Mouse (Mus musculus) embryonic stem cell, embryonic (primary cell): ENCODE data around the gene Man2b1.

ENCODE experiments used
- CTCF ChIA-PET, 4 experiments: fragments of 300-600 bp in 2 of 4; fragments of 350-600 bp in 2 of 4; sonication (Branson Sonifier 250); formaldehyde crosslinking; loops; one replicate each; lab custom pipeline; 2022; ENCODE audit warnings: inconsistent platforms in 2 of 4; lab: Charles Lee
- POLR2A ChIA-PET, 4 experiments: fragments of 300-600 bp in 2 of 4; fragments of 350-600 bp in 2 of 4; sonication (Branson Sonifier 250); formaldehyde crosslinking; loops; one replicate each; lab custom pipeline; 2022; ENCODE audit warnings: antibody characterized with exemption in 4 of 4, inconsistent platforms in 1 of 4; lab: Charles Lee

The Man2b1 gene

GRCm38 (mm10) chr8:85082169-85082568 lies 901 bp upstream of the Man2b1 start:
- CTCF ChIA-PET: interaction anchor here in 1 of 4 experiments (0.9 to 2.0 kb wide), 2 partner anchors 10 to 69 kb away, joined by 3 to 18 read pairs; partner anchors contain the start of gene Dhps
- POLR2A ChIA-PET: interaction anchor here in 3 of 4 experiments (0.5 to 12.9 kb wide), 27 partner anchors 9 to 235 kb away, joined by 3 to 479 read pairs (median 13); partner anchors contain the start of genes Dhps (in 3 of the 3), Fbxw9 (in 2 of the 3), Tnpo2 (in 2 of the 3) and Asna1 (in 1 of the 3)

GRCm38 (mm10) chr8:85084633-85085032 lies 1.6 kb downstream of the Man2b1 start:
- POLR2A ChIA-PET: interaction anchor here in 3 of 4 experiments (0.6 to 11.1 kb wide), 9 partner anchors 11 to 208 kb away, joined by 3 to 275 read pairs (median 21); partner anchors contain the start of genes Dhps (in 3 of the 3), Fbxw9 (in 1 of the 3) and Tnpo2 (in 1 of the 3)

GRCm38 (mm10) chr8:85086238-85086637 lies 3.2 kb downstream of the Man2b1 start:
- ChIA-PET POLR2A (interaction anchor here in 2 of 4 experiments (0.7 to 11.1 kb wide), 9 partner anchors 10 to 109 kb away, joined by 3 to 275 read pairs (median 9); partner anchors contain the start of genes Dhps (in 2 of the 2) and Trir (in 1 of the 2)), CTCF (interaction anchor here in 3 of 4 experiments (0.6 to 3.2 kb wide), 10 partner anchors 10 to 377 kb away, joined by 3 to 19 read pairs (median 4); partner anchors contain the start of gene Dhps (in 1 of the 3))

More at GRCm38 (mm10) chr8:85084633-85085032, 1.6 kb downstream of the Man2b1 start:
- CTCF ChIA-PET: interaction anchor here in 1 of 4 experiments (0.6 to 3.2 kb wide), 2 partner anchors 8 to 441 kb away, joined by 3 to 19 read pairs; no protein-coding TSS in a partner anchor

- POLR2A ChIA-PET: interaction anchor here in 2 of 4 experiments (0.6 to 11.1 kb wide), 5 partner anchors 8 to 103 kb away, joined by 3 to 275 read pairs (median 4); partner anchors contain the start of genes Dhps (in 1 of the 2), Wdr83 (in 1 of the 2) and Wdr83os (in 1 of the 2)
- CTCF ChIA-PET: interaction anchor here in 1 of 4 experiments (0.7 kb wide), 1 partner anchor 14 kb away, joined by 3 read pairs; no protein-coding TSS in a partner anchor
Measured at GRCm38 (mm10) chr8:85088771-85089170, 5.7 kb downstream of the Man2b1 start.

- ChIA-PET CTCF (interaction anchor here in 1 of 4 experiments (1.2 kb wide), 1 partner anchor 16 kb away, joined by 3 read pairs; no protein-coding TSS in a partner anchor), POLR2A (interaction anchor here in 2 of 4 experiments (1.3 to 9.8 kb wide), 5 partner anchors 7 to 19 kb away, joined by 3 to 60 read pairs (median 11); partner anchors contain the start of genes Dhps (in 2 of the 2) and Man2b1 (in 1 of the 2))
Measured at GRCm38 (mm10) chr8:85090856-85091255, 7.8 kb downstream of the Man2b1 start.

GRCm38 (mm10) chr8:85091526-85092090 lies 8.5 kb downstream of the Man2b1 start:
- POLR2A ChIA-PET: interaction anchor here in 3 of 4 experiments (1.0 to 9.8 kb wide), 7 partner anchors 8 to 20 kb away, joined by 3 to 60 read pairs (median 10); partner anchors contain the start of genes Dhps (in 3 of the 3), Man2b1 (in 1 of the 3), Wdr83 (in 1 of the 3) and Wdr83os (in 1 of the 3)
- CTCF ChIA-PET: interaction anchor here in 3 of 4 experiments (0.6 to 1.3 kb wide), 6 partner anchors 10 to 49 kb away, joined by 3 to 5 read pairs (median 4); no protein-coding TSS in a partner anchor

- CTCF ChIA-PET: interaction anchor here in 1 of 4 experiments (1.4 kb wide), 1 partner anchor 19 kb away, joined by 3 read pairs; no protein-coding TSS in a partner anchor
- POLR2A ChIA-PET: interaction anchor here in 2 of 4 experiments (1.0 to 10.8 kb wide), 5 partner anchors 11 to 119 kb away, joined by 3 to 60 read pairs (median 8); partner anchors contain the start of genes Man2b1 (in 2 of the 2) and Dhps (in 1 of the 2)
Measured at GRCm38 (mm10) chr8:85095051-85095450, 12.0 kb downstream of the Man2b1 start.

- POLR2A ChIA-PET: interaction anchor here in 2 of 4 experiments (1.0 to 10.8 kb wide), 4 partner anchors 11 to 120 kb away, joined by 3 to 60 read pairs (median 30); partner anchors contain the start of genes Man2b1 (in 2 of the 2) and Dhps (in 1 of the 2)
- CTCF ChIA-PET: interaction anchor here in 1 of 4 experiments (1.4 kb wide), 1 partner anchor 19 kb away, joined by 3 read pairs; no protein-coding TSS in a partner anchor
Measured at GRCm38 (mm10) chr8:85095566-85095965, 12.5 kb downstream of the Man2b1 start.

GRCm38 (mm10) chr8:85096196-85096595 lies 13.1 kb downstream of the Man2b1 start:
- ChIA-PET CTCF (interaction anchor here in 2 of 4 experiments (1.0 to 1.4 kb wide), 2 partner anchors 20 kb away, joined by 3 read pairs; no protein-coding TSS in a partner anchor), POLR2A (interaction anchor here in 3 of 4 experiments (0.8 to 10.8 kb wide), 8 partner anchors 12 to 295 kb away, joined by 3 to 60 read pairs (median 4); partner anchors contain the start of genes Dhps (in 2 of the 3) and Man2b1 (in 2 of the 3))

- CTCF ChIA-PET: interaction anchor here in 1 of 4 experiments (1.0 kb wide), 1 partner anchor 21 kb away, joined by 3 read pairs; no protein-coding TSS in a partner anchor
Measured at GRCm38 (mm10) chr8:85096850-85097249, 13.8 kb downstream of the Man2b1 start.

GRCm38 (mm10) chr8:85100076-85100665 lies 17.1 kb downstream of the Man2b1 start:
- CTCF ChIA-PET: interaction anchor here in 1 of 4 experiments (0.5 kb wide), 1 partner anchor 341 kb away, joined by 4 read pairs; no protein-coding TSS in a partner anchor
- POLR2A ChIA-PET: interaction anchor here in 2 of 4 experiments (0.6 to 10.8 kb wide), 8 partner anchors 16 to 124 kb away, joined by 3 to 60 read pairs (median 8); partner anchors contain the start of genes Dhps (in 2 of the 2), Man2b1 (in 2 of the 2) and Wdr83os (in 1 of the 2)

More at GRCm38 (mm10) chr8:85096850-85097249, 13.8 kb downstream of the Man2b1 start:
- POLR2A ChIA-PET: interaction anchor here in 3 of 4 experiments (0.8 to 10.8 kb wide), 7 partner anchors 13 to 295 kb away, joined by 3 to 60 read pairs (median 3); partner anchors contain the start of genes Dhps (in 2 of the 3) and Man2b1 (in 1 of the 3)

- CTCF ChIA-PET: interaction anchor here in 1 of 4 experiments (0.6 kb wide), 1 partner anchor 50 kb away, joined by 9 read pairs; no protein-coding TSS in a partner anchor
Measured at GRCm38 (mm10) chr8:85113241-85113640, 30.2 kb downstream of the Man2b1 start.

GRCm38 (mm10) chr8:85115501-85115900 lies 32.4 kb downstream of the Man2b1 start:
- ChIA-PET CTCF (no interaction called here), POLR2A (no interaction called here)

More at GRCm38 (mm10) chr8:85113241-85113640, 30.2 kb downstream of the Man2b1 start:
- POLR2A ChIA-PET: no interaction called here

GRCm38 (mm10) chr8:85116984-85117383 lies 33.9 kb downstream of the Man2b1 start:
- CTCF ChIA-PET: no interaction called here
- POLR2A ChIA-PET: interaction anchor here in 1 of 4 experiments (0.7 kb wide), 1 partner anchor 308 kb away, joined by 4 read pairs; no protein-coding TSS in a partner anchor

GRCm38 (mm10) chr8:85119052-85119981 lies 36.2 kb downstream of the Man2b1 start:
- POLR2A ChIA-PET: interaction anchor here in 3 of 4 experiments (0.6 to 2.7 kb wide), 16 partner anchors 10 to 143 kb away, joined by 3 to 13 read pairs (median 4); partner anchors contain the start of genes Dhps (in 3 of the 3), Man2b1 (in 2 of the 3), Junb (in 1 of the 3) and Tnpo2 (in 1 of the 3)
- CTCF ChIA-PET: interaction anchor here in 2 of 4 experiments (0.7 to 1.7 kb wide), 4 partner anchors 13 to 106 kb away, joined by 3 to 9 read pairs (median 5); no protein-coding TSS in a partner anchor
